Mouse (Mus musculus) layer of hippocampus, postnatal 25 days (tissue): ENCODE measurements around the gene Zdhhc25. TPM values are rescaled to one million over a fixed set of nuclear protein-coding genes. Genes with fewer than 3 reads are reported as not detected.
A peak's percentile ranks its signal among the peaks of the same experiment; 100 is the strongest.

Source experiments
- DNase-seq, 2 experiments: peaks; one replicate each; pipeline ENCODE4 v3.0.0; 2022; ENCODE audit warnings: mixed read lengths in 2 of 2, low spot score in 1 of 2; ENCODE audit errors: extremely low spot score in 1 of 2
- total RNA-seq, 2 experiments: library from RNA; stranded (reverse); gene quantifications; 2 replicates each; pipeline ENCODE4 v1.2.3; 2021

Zdhhc25 gene
- not detected for total RNA-seq

DNA sequence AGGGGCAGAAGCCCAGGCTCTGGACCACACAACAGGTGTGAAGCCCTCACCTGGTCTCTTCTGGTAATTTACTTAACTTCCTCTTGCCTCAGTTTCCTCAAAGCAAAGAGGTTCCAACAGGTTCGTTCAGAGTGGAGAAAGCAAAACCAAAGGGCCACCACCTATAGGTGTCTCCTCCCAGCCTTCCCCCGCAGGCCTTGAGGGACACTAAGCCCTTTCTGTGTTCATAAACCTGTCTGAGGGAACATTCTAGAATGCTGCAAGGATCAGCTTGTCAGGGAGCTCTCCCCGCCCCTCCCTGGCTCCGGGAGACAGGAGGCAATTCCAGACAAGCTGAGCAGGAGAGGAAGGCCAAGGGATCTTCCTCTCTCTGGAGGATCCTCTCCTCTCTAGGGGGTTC, at the start of gene Zdhhc25:
Gene Zdhhc25, plus strand, starts transcription at position 301 of the 400 bp plus-strand sequence.
- no peak for DNase-seq

DNA sequence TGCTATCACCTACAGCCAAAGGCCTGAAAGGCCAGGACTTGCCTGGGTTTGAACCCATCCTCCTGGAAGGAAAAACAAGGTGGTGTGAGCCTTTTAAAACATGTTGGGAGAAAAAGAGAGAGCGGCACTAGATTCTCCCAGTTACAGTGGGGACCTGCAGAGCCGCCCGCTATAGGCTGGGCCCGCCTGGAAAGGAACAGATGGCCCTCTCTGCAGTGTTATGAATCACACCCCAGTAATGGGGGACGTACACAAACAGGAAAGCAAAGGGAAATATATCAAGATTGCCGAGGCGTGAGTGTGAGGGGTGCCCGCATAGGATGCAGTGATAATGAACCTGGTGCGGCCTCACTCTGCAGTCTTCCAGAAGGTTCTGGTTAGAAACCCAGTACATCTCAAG, 47.2 kb upstream of the Zdhhc25 start:
- no peak for DNase-seq

DNA sequence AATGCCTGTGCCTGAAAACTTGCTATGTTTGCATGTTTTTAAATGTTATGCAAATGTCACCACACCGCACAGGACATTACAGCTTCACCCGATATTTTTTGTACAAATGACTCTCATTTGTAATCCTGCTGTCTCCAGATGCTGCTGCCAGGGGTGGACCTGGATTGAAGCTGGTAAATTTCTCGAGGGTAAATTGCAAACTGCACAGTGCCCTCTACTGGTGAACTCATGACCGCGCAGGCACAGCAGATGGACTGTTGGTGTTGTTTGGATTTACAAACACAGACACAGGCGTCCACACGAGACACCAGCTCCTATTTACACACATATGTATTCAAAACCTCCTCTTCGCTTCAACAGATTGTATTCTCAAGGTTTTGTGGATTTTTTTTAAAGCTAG, 44.6 kb upstream of the Zdhhc25 start:
- DNase-seq: peak in 1 of 2 experiments; percentile 55

DNA sequence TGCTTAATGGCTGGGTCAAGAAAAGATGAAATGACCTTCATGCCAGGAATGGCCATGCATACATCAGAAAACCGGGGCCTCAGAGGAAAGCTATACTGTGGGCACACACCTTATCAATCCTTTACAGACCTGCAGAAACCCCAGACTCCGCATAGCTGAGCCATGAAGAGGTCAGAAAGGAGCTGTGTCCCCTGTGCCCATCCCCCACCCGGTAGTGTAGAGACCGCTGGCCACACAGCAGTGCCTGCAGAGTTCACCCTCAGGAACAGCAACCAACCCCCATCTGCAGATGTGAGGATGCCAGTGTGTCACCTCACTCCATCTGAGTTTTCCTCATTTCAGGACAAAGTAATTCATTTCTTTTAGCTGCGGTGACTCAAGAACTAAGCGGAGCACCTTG, 39.5 kb upstream of the Zdhhc25 start:
- DNase-seq: no peak

DNA sequence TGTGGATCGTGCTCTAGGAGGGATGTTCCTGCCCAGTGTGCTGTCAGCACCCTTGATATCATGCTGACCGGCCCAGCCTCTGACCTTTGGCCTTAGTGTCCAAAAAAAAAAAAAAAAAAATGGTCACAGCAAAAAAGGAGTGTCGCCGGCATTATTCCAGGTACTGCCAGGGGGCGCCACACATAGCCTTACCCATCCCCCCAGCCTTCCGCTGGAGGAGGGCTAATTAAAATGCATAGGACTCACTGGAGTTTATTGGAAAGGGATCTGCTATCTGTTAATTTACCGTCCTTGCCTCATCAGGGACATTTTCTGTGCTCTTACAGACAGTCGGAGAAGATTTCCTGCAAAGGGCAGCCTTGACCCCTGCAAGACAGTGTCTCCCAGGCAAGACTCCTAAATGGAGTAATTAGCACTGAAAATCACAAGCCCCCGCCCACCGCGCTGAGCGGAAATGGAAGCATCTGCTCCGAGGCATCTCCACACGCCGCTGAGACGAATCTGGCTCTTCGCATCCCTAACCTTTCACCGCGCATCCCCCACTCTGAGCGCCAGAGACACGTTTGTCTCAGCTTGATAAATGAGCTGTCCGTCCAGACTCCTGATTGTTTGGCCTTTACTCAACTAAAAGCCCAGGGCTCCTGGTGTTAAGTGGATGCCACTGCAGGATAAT, 38.9 kb upstream of the Zdhhc25 start:
- no peak for DNase-seq

DNA sequence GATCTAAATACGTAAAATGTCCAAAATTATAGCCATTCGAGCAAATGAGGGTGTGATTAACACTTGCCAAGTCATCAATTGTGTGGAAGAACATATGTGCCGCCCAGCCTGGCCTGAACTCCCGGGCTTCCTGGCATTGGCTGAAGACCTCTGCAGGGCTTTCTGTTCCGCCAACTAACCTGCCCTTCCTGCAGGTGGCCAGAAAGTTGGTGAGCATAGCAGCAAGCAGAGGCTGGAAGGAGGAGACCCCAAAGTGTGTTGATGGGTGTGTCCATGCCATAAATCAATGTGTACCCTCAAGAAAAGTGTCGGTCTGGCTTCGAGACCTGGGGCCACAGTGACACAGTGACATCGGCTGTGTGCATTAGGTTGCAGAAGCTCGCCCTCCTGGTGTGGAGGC, 34.8 kb upstream of the Zdhhc25 start:
- DNase-seq: no peak

DNA sequence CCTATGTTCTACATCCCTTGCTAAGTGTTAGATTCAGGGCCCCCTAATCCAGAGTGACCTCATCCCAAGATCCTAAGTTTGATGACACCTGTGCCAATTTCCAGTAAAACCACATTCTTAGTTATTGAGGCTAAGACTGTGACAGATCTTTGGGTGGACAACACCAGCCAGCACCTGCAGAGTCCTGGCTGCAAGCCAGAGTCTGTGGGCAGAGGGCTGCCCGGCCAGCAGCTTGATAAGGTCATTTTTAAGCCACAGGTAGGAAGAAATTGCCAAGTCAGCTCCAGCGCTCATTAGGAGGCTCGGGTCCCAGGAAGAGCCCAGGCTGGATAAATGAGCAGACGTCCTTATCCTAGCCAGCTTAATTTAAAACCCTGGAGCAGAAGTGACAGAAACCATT, 34.3 kb upstream of the Zdhhc25 start:
- no peak for DNase-seq

DNA sequence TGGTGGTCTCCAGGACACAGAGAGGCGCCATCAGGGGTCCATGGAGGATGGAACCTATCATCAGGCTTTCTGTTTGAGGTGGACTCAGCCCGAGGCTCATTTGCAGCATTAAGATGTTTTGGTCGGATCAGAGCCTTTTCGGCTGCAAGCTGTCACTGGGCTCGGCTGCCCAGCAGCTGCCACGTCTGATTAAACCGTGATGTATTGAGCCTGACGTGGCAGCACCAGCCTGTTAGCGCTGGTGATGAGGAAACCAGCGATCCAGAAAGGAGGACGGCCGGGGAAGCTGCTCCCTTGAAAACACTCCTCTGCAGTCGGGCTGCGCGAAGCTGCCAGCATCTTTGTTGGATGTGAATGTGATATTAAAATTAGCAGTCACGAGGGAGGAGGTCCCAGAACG, 29.4 kb upstream of the Zdhhc25 start:
- no peak for DNase-seq

DNA sequence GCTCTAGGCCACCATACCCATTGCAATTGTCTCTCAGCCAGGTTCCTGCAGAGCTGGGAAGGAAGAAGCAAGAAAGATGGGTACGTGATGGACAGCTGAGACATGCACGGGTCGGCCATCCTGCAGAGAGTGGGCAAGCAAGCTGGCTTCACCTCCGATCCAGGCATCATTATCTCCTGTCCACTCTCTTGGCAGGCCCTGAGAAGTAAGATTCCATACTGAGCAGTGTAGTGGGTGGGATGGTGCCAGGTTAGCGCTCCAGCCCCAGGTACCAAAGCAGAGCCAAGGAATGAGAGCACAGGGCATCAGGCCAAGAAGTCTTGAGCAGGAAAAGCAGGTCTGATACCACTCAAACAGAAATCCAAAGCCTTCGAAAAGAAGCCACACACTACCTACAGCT, 20.6 kb upstream of the Zdhhc25 start:
- DNase-seq: no peak

DNA sequence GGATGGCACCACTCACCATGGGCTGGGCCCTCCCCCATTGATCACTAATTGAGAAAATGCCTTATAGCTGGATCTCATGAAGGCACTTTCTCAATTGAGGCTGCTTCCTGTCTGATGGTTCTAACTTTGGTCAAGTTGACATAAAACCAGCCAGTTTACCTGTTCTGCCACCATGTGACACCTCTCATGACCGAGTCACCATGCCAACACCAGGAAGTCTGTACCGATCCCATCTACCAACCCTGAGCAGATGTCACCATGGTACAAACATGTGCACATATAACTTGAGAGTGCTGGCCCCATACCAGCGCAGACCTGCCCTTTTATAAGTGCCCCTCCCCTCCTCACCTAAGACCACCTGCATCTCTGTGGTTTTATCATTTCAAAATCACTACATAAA, 2.4 kb downstream of the Zdhhc25 start:
- no peak for DNase-seq

DNA sequence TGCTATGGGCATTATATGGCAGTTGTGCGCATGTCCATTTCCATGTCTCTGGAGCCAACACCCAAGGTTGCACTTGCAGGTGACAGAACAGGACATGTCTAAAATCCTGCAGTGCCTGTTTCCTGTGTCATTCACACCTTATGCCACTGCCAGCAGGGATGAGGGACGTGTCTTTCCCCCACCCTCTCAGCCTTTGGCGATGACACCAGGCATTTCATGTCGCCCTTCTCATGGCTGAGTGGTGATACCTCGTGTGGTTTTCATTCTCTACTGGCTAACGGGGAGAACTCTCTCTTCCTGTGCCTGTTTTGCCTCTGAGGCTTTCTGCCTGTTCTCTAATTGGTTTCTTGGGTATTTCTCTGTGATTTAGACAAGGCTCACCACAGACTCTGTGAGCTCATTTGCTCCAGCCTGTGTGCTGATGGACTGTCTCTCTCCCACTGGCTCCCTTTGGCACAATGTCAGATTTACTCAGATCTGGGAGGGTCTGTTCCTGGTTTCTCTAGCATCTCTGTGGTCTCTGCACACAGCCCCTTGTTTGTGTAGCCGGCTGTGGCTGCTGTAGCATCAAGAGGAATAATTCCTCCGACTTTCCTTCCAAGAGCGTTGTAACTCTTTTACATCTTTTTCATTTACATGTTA, 3.1 kb downstream of the Zdhhc25 start:
- no peak for DNase-seq

DNA sequence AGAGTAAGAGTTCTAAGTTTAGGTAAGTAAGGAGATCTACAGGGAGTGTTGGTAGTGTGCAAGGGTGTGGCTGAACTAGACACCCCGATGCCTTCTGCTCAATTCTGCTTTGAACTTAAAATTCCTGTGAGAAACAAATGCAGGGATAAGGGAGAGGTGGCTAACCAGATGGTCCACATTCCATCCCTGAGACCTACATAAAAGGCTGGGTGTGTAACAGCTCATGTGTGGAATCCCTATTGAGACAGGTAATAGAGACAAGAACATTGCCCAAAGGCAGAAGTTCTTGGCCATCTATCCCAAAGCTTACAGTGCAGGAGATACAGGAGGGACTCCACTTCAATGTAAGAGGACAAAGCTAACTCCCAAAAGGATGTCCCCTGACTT, 3.6 kb downstream of the Zdhhc25 start:
- no peak for DNase-seq

DNA sequence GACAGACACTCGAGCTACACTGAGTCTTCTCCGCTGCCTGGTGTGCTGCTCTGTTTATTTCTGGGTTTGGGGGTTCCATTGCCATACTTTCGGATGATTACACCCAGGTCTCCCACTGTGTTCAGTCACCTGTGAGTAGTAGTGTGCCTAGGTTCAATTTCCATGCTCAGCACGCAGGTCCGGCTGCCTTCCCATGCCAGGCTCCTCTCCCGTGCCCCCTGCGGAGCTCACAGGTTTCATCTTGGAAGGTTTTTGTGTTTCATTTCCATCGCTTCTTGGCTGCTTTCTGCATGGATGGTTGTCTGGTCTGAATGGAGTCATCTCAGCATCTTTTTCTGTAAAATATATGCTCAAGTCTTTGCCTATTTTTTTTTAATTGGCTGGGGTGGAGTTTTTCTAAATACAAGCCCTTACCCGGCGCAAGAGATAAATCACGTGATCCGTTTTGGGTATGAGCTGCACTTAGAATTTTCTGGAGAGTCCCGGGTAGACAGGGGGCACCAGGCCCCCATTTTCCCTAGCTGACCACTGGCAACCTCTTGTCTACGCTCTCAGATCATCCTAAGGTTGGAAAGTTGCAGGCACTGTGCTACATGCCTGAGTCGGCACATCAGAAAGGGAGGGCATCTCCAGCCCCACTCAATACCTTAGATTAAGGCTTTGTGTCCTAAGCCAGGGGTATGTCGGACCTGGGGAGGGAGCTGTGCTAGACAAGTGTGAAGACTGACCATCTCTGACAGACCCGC, 4.7 kb downstream of the Zdhhc25 start:
- DNase-seq: no peak

DNA sequence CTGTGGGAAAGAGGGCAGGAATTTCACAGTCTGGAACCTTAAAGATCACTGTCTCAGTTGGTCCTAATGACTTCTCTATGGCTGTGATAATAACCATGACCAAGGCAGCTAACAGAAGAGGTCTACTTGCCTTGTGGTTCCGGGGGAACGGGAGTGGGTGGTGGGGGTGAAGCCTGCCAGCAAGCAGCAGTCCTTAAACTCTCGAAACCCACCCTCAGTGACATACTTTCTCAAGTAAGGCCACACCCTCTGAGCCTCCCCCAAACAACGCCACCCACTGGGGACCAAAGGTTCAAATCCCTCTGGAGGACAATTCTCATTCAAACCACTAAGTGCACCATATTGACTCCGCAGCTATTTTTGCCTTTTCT, 5.3 kb downstream of the Zdhhc25 start:
- no peak for DNase-seq

DNA sequence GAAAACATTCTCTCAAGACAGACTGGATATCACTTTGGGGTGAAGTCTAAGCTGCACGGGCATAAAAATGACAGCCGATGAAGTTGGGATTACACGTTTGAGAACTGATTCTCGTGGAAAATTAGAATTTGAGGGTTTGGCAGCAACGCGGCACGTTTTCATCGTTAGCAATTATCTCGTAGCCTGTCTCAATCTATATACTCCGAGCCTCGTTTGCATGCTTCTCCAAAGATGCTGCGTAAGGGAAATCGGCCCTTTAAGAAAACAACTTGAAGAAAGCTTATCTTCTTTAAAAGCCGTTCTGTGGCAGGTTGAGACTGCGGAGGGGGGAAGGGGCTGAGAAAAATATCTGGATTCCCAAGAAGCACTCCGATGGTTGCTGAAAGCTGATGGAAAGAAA, 17.0 kb downstream of the Zdhhc25 start:
- DNase-seq: no peak

DNA sequence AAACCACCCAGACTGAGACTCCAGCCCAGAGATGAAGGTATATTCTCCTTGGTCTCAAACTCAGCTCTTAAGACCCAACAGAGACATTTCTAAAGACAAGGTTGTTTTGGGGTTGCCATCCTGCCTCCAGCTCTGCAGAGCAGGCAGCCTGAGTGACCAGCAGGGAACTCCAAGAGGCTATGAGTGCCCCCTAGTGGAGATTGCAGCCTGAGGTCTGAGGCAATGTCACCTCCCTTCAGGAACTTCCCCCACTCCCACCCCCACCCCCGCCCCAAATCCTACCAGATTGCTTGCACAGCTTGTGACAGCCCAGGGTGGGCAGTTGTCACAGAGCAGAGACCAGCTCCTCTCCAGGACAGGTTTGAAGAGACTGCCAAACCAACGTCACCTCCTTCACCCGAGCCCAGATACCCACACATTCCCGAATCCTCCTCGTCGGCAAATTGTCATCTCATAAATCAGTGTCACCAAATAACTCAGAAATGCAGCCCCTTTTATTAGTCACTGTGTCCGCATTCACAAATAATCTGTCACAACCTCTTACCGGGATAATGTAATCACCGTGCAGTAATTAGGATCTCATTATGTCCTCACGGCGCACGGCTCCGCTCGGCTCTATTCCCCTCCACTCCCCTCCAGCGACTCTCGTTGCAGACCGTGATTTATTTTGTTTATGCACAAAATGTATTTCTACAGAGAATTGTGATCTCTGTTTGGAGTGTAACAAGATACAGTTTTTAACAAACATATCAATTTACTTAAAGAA, 18.1 kb downstream of the Zdhhc25 start:
- DNase-seq: peak; percentile 19 to 48

DNA sequence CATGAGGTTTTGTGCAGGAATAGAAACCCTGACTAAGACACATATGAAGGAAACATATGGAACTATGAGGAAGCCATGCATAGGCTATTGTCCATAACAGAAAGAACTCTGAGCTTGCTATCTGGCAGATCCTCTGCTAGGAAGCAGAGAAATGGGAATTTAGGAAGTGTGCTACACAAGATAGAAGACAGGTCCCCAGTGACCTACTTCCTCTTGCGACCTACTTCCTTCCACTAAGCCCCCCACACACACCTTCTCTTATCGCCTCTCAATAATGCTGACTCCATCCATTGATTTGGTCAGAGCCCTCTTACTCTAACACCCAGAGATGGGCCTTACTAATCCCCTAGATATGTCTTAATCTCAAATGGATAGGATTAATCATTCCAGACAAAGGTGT, 19.9 kb downstream of the Zdhhc25 start:
- no peak for DNase-seq

DNA sequence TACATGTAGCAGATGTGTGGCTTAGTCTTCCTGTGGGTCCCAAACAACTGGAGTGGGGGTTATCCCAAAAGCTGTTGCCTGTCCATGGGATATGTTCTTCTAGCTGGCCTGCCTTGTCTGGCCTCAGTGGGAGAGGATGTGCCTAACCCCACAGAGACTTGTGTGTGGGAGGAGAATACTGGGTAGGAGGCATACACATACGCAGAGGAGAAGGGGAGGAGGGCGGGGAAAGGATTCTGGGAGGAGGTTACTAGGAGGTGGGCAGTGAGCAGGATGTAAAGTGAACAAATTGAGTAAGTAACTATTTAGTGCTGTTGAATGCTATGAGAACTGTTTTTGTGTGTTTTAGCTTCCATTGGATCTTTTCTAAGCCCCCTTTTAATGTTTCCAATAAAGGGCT, 23.8 kb downstream of the Zdhhc25 start:
- no peak for DNase-seq

DNA sequence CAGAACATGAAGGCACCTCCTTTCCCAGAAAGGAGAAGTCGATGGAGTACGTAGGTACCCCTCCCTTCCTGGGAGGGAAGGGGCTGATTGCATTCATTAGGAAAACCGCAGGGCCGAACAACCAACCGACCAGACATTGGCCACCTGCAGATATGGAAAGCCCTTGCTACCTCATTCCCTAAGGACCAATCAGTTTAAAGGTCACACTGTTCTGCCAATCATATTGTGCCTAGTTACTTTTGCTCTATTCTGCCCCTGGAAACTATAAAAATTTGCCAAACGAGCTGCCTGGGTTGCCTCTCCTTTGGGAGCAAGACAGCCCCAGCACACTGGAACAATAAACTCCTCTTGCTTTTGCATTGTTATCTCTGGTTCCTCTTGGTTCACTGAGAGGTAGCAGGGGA, 24.8 kb downstream of the Zdhhc25 start:
- DNase-seq: no peak

DNA sequence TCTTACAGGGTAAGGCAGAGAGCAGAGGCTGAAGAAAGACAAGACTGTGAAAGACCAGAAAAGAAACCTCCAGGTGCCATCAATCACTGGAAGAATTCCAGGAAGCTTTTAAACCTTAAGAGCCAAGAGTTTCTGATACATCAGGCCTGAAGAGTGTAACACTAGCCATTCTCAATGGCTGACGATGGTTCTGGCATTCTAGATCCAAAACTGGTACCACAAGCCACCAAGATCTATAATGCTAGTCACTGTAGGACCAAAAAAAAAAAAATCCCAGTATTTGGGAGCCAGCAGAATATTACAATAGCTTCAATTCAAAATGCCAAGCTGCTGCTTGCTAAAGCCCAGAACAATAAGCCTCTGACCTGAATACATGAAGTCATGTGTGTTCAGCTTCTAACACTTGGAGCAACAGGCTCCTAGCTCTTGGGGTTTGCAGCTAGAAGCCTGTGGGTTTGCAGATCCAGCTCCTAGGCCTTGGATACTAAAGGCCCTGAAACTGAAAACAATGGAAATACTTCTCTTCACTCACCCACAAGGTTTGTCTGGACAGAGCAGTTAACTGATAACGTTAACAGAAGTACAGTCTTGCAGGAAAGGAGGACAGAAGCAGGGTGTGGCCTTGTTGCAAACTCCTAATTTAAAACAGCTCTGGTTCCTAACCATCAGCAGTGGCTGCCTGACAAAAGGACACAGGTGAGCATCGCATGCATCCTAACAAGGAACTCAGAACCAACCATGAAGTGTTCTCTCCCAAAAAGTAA, 25.4 kb downstream of the Zdhhc25 start:
- no peak for DNase-seq
